Mouse (Mus musculus): ENCODE measurements around the gene Maml3. TPM values are rescaled to one million over a fixed set of nuclear protein-coding genes. Genes with fewer than 3 reads are reported as not detected.

Maml3 gene
- polyA plus RNA-seq, 1 experiment from 2014 or later: 8.0 TPM

GRCm38 (mm10) chr3:51819109-51819508 is 285.8 kb downstream of the Maml3 start:
- Histone ChIP-seq H3K27ac (peak overlapping the region; percentile 76), H3K4me3 (replicated peaks; ENCODE audit: low read length) (no peak overlapping the region), H3K36me3 (replicated peaks; ENCODE audit: control insufficient read depth, insufficient read depth) (no peaks in the 10 kb centered on the region), H3K9me3 (ENCODE audit: control insufficient read depth, low read length) (no peaks in the 10 kb centered on the region), H3K4me2 (replicated peaks) (no peak overlapping the region), H3K9ac (0 out of 2 replicates have a peak overlapping the region, but pooled peaks have one; percentile 5), H3K27me3 (ENCODE audit: control insufficient read depth, insufficient read depth, low read length) (no peaks in the 10 kb centered on the region), H3K4me1 (replicated peaks; ENCODE audit: control insufficient read depth, insufficient read depth, low read length) (peaks cover 23% of the 10 kb centered on the region)
- 45% methylated on average over 7 of the region's 7 CpGs for WGBS
- ATAC-seq (ENCODE audit: low FRiP score) (peak; percentile 19; the same call in 1 of the 2 replicates), DNase-seq (ENCODE audit: low spot score) (no peak)

GRCm38 (mm10) chr3:51817919-51818318 is 287.0 kb downstream of the Maml3 start:
- H3K9me3 ChIP-seq (ENCODE audit: control insufficient read depth, low read length): no peaks in the 10 kb centered on the region
- 20% methylated on average over 15 of the region's 15 CpGs for WGBS
- no peaks in the 10 kb centered on the region for H3K27me3 ChIP-seq (ENCODE audit: control insufficient read depth, insufficient read depth, low read length)
- ATAC-seq (ENCODE audit: low FRiP score) (no peak), DNase-seq (ENCODE audit: low spot score) (no peak)
- H3K36me3 ChIP-seq (replicated peaks; ENCODE audit: control insufficient read depth, insufficient read depth): no peaks in the 10 kb centered on the region
- peaks cover 23% of the 10 kb centered on the region for H3K4me1 ChIP-seq (replicated peaks; ENCODE audit: control insufficient read depth, insufficient read depth, low read length)
- H3K4me3 ChIP-seq (replicated peaks; ENCODE audit: low read length): no peak overlapping the region
- peak overlapping the region; percentile 69 for H3K27ac ChIP-seq
- peak overlapping the region; percentile 34 for H3K4me2 ChIP-seq (replicated peaks)
- H3K9ac ChIP-seq: peak overlapping the region; percentile 35; the same call in 1 of the 2 replicates

DNA sequence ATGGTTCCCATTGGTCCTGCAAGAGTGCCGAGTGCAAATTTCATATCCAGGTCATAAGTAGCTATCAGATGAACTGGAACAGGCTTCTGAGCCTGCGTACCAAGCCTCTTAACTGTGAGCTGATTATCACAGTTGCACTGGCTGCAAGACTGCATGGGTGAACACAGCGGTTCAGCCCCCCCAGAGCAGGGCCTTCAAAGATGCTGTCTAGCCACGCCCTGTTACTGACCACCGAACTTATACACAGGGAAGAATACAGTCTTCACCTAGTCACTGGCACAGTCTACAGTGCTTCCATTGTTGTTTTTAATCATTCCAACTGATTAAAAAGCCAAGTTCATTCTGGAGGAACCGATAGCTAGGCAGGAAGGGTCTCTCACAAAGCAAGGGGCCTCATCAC is 287.5 kb downstream of the Maml3 start:
- H3K4me1 ChIP-seq (replicated peaks; ENCODE audit: control insufficient read depth, insufficient read depth, low read length): peaks cover 23% of the 10 kb centered on the region
- peak; percentile 21; the same call in 1 of the 2 replicates for ATAC-seq (ENCODE audit: low FRiP score)
- H3K4me2 ChIP-seq (replicated peaks): peak overlapping the region; percentile 34
- H3K9me3 ChIP-seq (ENCODE audit: control insufficient read depth, low read length): no peaks in the 10 kb centered on the region
- H3K27me3 ChIP-seq (ENCODE audit: control insufficient read depth, insufficient read depth, low read length): no peaks in the 10 kb centered on the region
- WGBS: 53% methylated on average over 6 of the region's 6 CpGs
- peak overlapping the region; percentile 35; the same call in 1 of the 2 replicates for H3K9ac ChIP-seq
- no peaks in the 10 kb centered on the region for H3K36me3 ChIP-seq (replicated peaks; ENCODE audit: control insufficient read depth, insufficient read depth)
- no peak overlapping the region for H3K4me3 ChIP-seq (replicated peaks; ENCODE audit: low read length)
- DNase-seq (ENCODE audit: low spot score): no peak
- H3K27ac ChIP-seq: peak overlapping the region; percentile 69

DNA sequence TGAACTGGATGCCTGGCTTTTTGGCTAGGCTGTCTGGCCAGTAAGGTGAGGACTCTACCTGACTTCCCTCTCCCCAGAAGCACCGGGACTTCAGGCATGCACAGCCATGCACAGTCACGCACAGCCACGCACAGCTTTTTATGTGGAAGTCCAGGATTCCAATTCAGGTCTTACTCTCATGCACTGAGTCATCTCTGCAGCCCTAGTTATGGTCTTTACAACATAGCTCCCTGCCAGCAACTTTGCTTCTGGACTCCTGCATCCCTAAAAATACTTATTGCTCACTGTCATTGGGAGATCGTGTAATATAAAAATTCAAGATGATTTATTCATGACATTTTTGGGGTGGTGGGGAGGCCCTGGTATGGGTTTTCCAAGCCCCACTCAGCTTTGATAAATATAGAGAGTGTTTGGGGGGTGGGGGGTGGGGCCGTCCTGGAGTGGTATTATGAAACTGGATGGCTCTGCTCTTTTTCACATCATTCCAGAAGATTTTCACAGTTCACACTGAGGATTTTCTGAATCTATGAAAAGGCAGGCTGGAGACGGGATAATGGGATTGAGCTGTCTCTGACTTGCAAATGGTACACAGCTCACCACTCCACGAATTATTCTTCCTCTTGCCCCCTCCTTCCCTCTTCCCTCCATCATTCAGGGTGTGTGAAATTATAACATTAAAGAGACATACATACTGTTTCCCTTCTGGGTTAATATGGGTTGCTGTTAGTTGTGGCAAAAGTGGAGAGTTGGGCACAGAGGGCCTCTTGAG is 288.2 kb downstream of the Maml3 start:
- no peak for DNase-seq (ENCODE audit: low spot score)
- WGBS: 85% methylated on average over 7 of the region's 7 CpGs
- Histone ChIP-seq H3K36me3 (replicated peaks; ENCODE audit: control insufficient read depth, insufficient read depth) (no peaks in the 10 kb centered on the region), H3K27me3 (ENCODE audit: control insufficient read depth, insufficient read depth, low read length) (no peaks in the 10 kb centered on the region), H3K9ac (no peak overlapping the region), H3K27ac (peak overlapping the region; percentile 69), H3K4me1 (replicated peaks; ENCODE audit: control insufficient read depth, insufficient read depth, low read length) (peaks cover 23% of the 10 kb centered on the region), H3K9me3 (ENCODE audit: control insufficient read depth, low read length) (no peaks in the 10 kb centered on the region), H3K4me3 (replicated peaks; ENCODE audit: low read length) (no peak overlapping the region), H3K4me2 (replicated peaks) (no peak overlapping the region)
- ATAC-seq (ENCODE audit: low FRiP score): no peak

DNA sequence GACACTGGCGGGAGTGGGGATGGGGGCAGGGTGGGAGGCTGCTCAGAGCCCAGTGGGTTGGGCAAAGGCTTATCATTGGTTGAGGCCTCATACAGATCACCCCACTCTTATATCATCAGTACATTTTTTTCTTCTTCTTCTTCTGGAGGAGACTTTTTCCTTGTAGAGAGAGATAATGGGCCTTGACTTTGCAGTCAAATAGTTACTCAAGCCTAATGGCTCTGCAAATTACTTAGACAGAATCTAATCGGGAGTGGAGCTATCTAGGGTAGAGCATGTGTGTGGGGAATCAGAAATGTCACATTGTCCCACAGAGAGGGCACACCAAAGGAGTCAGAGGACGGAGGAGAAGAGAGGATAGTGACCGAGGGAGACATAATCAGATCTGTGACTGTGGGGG is 290.8 kb downstream of the Maml3 start:
- Histone ChIP-seq H3K4me1 (replicated peaks; ENCODE audit: control insufficient read depth, insufficient read depth, low read length) (peaks cover 38% of the 10 kb centered on the region), H3K9ac (no peak overlapping the region), H3K4me2 (replicated peaks) (no peak overlapping the region), H3K4me3 (replicated peaks; ENCODE audit: low read length) (no peak overlapping the region), H3K27ac (no peak overlapping the region), H3K36me3 (replicated peaks; ENCODE audit: control insufficient read depth, insufficient read depth) (no peaks in the 10 kb centered on the region), H3K27me3 (ENCODE audit: control insufficient read depth, insufficient read depth, low read length) (no peaks in the 10 kb centered on the region), H3K9me3 (ENCODE audit: control insufficient read depth, low read length) (no peaks in the 10 kb centered on the region)
- 82% methylated on average over 4 of the region's 4 CpGs for WGBS
- DNase-seq (ENCODE audit: low spot score) (no peak), ATAC-seq (ENCODE audit: low FRiP score) (no peak)

- Histone ChIP-seq H3K27me3 (ENCODE audit: control insufficient read depth, insufficient read depth, low read length) (no peaks in the 10 kb centered on the region), H3K4me3 (replicated peaks; ENCODE audit: low read length) (no peak overlapping the region), H3K9me3 (ENCODE audit: control insufficient read depth, low read length) (no peaks in the 10 kb centered on the region), H3K4me1 (replicated peaks; ENCODE audit: control insufficient read depth, insufficient read depth, low read length) (peaks cover 36% of the 10 kb centered on the region), H3K4me2 (replicated peaks) (no peak overlapping the region), H3K36me3 (replicated peaks; ENCODE audit: control insufficient read depth, insufficient read depth) (no peaks in the 10 kb centered on the region), H3K27ac (peak overlapping the region; percentile 26; the same call in 1 of the 2 replicates), H3K9ac (no peak overlapping the region)
- no peak for ATAC-seq (ENCODE audit: low FRiP score)
- WGBS: 93% methylated on average over 5 of the region's 5 CpGs
- DNase-seq (ENCODE audit: low spot score): no peak
These were observed 291.7 kb downstream of the Maml3 start for GRCm38 (mm10) chr3:51813186-51813585.

DNA sequence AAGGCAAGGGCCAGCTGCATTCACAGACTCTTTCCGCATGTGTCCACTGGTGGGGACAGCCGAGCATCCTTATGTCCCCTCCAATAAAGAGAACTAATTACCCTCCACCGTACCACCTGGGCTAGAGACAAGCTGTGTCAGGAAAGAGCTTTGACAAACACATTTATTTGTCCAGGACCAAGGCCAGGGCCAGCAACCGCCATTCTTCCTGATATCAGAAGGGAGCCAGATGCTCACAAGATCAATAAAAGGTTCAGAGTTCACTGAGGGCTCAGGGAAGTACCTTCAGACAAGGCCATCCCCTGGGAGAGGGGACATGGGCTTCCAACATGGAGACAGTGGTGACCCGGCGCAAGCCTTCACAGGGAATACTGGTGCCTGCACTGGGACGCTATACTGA is 294.1 kb downstream of the Maml3 start:
- Histone ChIP-seq H3K27me3 (ENCODE audit: control insufficient read depth, insufficient read depth, low read length) (no peaks in the 10 kb centered on the region), H3K36me3 (replicated peaks; ENCODE audit: control insufficient read depth, insufficient read depth) (no peaks in the 10 kb centered on the region), H3K9me3 (ENCODE audit: control insufficient read depth, low read length) (no peaks in the 10 kb centered on the region), H3K9ac (no peak overlapping the region), H3K27ac (no peak overlapping the region), H3K4me2 (replicated peaks) (no peak overlapping the region), H3K4me1 (replicated peaks; ENCODE audit: control insufficient read depth, insufficient read depth, low read length) (peaks cover 42% of the 10 kb centered on the region), H3K4me3 (replicated peaks; ENCODE audit: low read length) (no peak overlapping the region)
- no peak for ATAC-seq (ENCODE audit: low FRiP score)
- WGBS: 55% methylated on average over 7 of the region's 7 CpGs
- no peak for DNase-seq (ENCODE audit: low spot score)

DNA sequence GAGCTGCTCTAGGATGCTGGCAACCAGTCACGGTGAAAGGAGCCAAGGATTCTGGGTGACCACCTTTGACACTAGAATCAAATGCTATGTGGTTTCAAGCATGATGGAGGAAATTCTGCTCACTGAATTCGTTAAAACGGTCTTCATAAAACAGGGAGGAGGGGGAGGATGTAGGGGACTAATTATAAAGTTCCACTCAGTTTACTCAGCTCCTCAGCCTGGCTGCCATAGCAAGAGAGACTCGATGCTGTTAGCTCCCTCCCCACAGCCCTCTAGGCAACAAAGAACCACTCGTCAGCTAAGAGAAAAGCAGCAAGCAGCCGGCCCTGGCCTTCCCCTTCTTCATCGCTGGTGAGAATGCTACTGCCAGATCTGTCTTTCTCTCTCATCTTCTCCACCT is 295.1 kb downstream of the Maml3 start:
- no peaks in the 10 kb centered on the region for H3K9me3 ChIP-seq (ENCODE audit: control insufficient read depth, low read length)
- H3K36me3 ChIP-seq (replicated peaks; ENCODE audit: control insufficient read depth, insufficient read depth): no peaks in the 10 kb centered on the region
- no peak overlapping the region for H3K4me2 ChIP-seq (replicated peaks)
- no peak for ATAC-seq (ENCODE audit: low FRiP score)
- H3K27ac ChIP-seq: peak overlapping the region; percentile 69
- no peak for DNase-seq (ENCODE audit: low spot score)
- H3K4me3 ChIP-seq (replicated peaks; ENCODE audit: low read length): no peak overlapping the region
- peak overlapping the region; percentile 26; the same call in 1 of the 2 replicates for H3K9ac ChIP-seq
- H3K4me1 ChIP-seq (replicated peaks; ENCODE audit: control insufficient read depth, insufficient read depth, low read length): peaks cover 49% of the 10 kb centered on the region
- no peaks in the 10 kb centered on the region for H3K27me3 ChIP-seq (ENCODE audit: control insufficient read depth, insufficient read depth, low read length)
- 31% methylated on average over 7 of the region's 7 CpGs for WGBS

- H3K4me2 ChIP-seq (replicated peaks): no peak overlapping the region
- H3K27ac ChIP-seq: peak overlapping the region; percentile 69
- DNase-seq (ENCODE audit: low spot score) (no peak), ATAC-seq (ENCODE audit: low FRiP score) (peak; percentile 35; the same call in 1 of the 2 replicates)
- H3K9ac ChIP-seq: no peak overlapping the region
- no peaks in the 10 kb centered on the region for H3K9me3 ChIP-seq (ENCODE audit: control insufficient read depth, low read length)
- no peaks in the 10 kb centered on the region for H3K36me3 ChIP-seq (replicated peaks; ENCODE audit: control insufficient read depth, insufficient read depth)
- H3K4me3 ChIP-seq (replicated peaks; ENCODE audit: low read length): no peak overlapping the region
- no peaks in the 10 kb centered on the region for H3K27me3 ChIP-seq (ENCODE audit: control insufficient read depth, insufficient read depth, low read length)
- WGBS: 42% methylated on average over 16 of the region's 16 CpGs
- peaks cover 56% of the 10 kb centered on the region for H3K4me1 ChIP-seq (replicated peaks; ENCODE audit: control insufficient read depth, insufficient read depth, low read length)
These were observed 296.6 kb downstream of the Maml3 start for GRCm38 (mm10) chr3:51807981-51808870.
